Mouse (Mus musculus) intestine, embryonic 16.5 days (tissue): Measurements from ENCODE around the gene Zfp207. TPM values are rescaled to one million over a fixed set of nuclear protein-coding genes. Genes with fewer than 3 reads are reported as not detected.
"Not testable (repeated sequence)": the region's sequence is repeated elsewhere in the genome, so short reads cannot be mapped to it uniquely, and the experiment has no call there.

Experiments
- ATAC-seq: fragments of 200-750 bp; cut with Nextera tagmentation; 2 replicates; pipeline ENCODE4 v1.8.0; 2017; ENCODE audit warnings: moderate TSS enrichment, moderate library complexity
- H3K27ac ChIP-seq: fragments of 300-500 bp; sonication (generic); 2 replicates; pipeline ENCODE4 v1.5.1; 2014; ENCODE audit warnings: mild to moderate bottlenecking, low read length
- H3K27me3 ChIP-seq: fragments of 300-500 bp; sonication (generic); replicated peaks from 2 replicates; pipeline ENCODE4 v1.6.1; 2014; ENCODE audit warnings: low read length, control low read depth, mixed read lengths; ENCODE audit not compliant: control insufficient read depth, insufficient read depth
- H3K36me3 ChIP-seq: fragments of 300-500 bp; sonication (generic); 2 replicates; pipeline ENCODE4 v1.6.1; 2014; ENCODE audit warnings: low read length, control low read depth; ENCODE audit not compliant: control insufficient read depth, insufficient read depth
- H3K4me1 ChIP-seq: fragments of 300-500 bp; sonication (generic); 2 replicates; pipeline ENCODE4 v1.6.1; 2014; ENCODE audit warnings: low read length, control low read depth, mixed read lengths; ENCODE audit not compliant: control insufficient read depth, insufficient read depth
- H3K4me2 ChIP-seq: fragments of 300-500 bp; sonication (generic); 2 replicates; pipeline ENCODE4 v1.6.1; 2014; ENCODE audit warnings: low read depth, low read length, control low read depth
- H3K4me3 ChIP-seq: fragments of 300-500 bp; sonication (generic); 2 replicates; pipeline ENCODE4 v1.5.1; 2014; ENCODE audit warnings: mild to moderate bottlenecking, low read length
- H3K9ac ChIP-seq: fragments of 300-500 bp; sonication (generic); 2 replicates; pipeline ENCODE4 v1.6.1; 2014; ENCODE audit warnings: low read depth, low read length
- H3K9me3 ChIP-seq: fragments of 300-500 bp; sonication (generic); 2 replicates; pipeline ENCODE4 v1.6.1; 2016; ENCODE audit warnings: low read length, control low read depth; ENCODE audit not compliant: control insufficient read depth
- whole genome bisulfite sequencing: fragments of 180-500 bp; shearing (Covaris S2); extraction: QIAGEN DNeasy Blood & Tissue Kit; methylation state at CpG from one replicate; pipeline ENCODE4 v1.1.7; 2014; 5-methylcytosine and 5-hydroxymethylcytosine counted together
- polyA plus RNA-seq: library from polyadenylated mRNA; unstranded; fragments of >200 nt; fragmentation: Nextera tagmentation; extraction: Ambion mirVana; gene quantifications from 2 replicates; pipeline ENCODE4 v1.2.1, GENCODE M21; 2015

The Zfp207 gene
- polyA plus RNA-seq, 1 experiment from 2014 or later, result 172 TPM

- no peak overlapping the region for H3K4me3 ChIP-seq
- ATAC-seq, result no peak
- WGBS, result 58% methylated on average over 5 of the region's 5 CpGs
Measured at GRCm38 (mm10) chr11:80425247-80425778, 42.2 kb downstream of the Zfp207 start.

DNA sequence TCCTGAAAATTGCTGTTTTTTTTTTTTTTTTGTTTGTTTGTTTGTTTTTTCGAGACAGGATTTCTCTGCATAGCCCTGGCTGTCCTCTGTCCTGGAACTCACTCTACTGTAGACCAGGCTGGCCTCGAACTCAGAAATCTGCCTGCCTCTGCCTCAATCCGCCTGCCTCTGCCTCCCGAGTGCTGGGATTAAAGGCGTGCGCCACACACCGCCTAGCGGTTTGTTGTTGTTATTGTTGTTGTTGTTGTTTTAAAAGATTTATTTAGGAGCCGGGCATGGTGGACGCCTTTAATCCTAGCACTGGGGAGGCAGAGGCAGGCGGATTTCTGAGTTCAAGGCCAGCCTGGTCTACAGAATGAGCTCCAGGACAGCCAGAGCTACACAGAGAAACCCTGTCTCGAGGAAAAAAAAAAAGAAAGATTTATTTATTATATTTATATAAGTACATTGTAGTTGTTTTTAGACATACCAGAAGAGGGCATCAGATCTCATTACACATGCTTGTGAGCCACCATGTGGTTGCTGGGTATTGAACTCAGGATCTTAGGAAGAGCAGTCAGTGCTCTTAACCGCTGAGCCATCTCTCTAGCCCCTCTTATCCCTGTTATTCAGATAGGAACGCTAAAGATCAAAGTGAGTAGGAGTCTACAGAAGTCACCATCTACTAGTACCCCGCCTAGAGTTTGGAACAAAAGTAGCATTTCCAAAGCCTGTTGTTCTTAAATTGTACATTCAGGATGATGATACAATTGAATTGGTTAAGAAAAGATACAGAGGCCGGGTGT lies 43.1 kb downstream of the Zfp207 start:
- ATAC-seq, H3K27ac ChIP-seq, H3K27me3 ChIP-seq, H3K9ac ChIP-seq, H3K4me3 ChIP-seq, H3K9me3 ChIP-seq, H3K4me2 ChIP-seq, H3K36me3 ChIP-seq: not testable (repeated sequence)
- H3K4me1 ChIP-seq, result peaks cover 10% of the 10 kb centered on the region
- WGBS, result 80% methylated on average over 16 of the region's 16 CpGs

More at GRCm38 (mm10) chr11:80425247-80425778, 42.2 kb downstream of the Zfp207 start:
- no peak overlapping the region for H3K9ac ChIP-seq
- peaks cover 9% of the 10 kb centered on the region for H3K4me1 ChIP-seq
- H3K27ac ChIP-seq, result no peak overlapping the region
- no peaks in the 10 kb centered on the region for H3K27me3 ChIP-seq
- H3K36me3 ChIP-seq, result no peaks in the 10 kb centered on the region
- H3K4me2 ChIP-seq, result no peak overlapping the region
- no peaks in the 10 kb centered on the region for H3K9me3 ChIP-seq

DNA sequence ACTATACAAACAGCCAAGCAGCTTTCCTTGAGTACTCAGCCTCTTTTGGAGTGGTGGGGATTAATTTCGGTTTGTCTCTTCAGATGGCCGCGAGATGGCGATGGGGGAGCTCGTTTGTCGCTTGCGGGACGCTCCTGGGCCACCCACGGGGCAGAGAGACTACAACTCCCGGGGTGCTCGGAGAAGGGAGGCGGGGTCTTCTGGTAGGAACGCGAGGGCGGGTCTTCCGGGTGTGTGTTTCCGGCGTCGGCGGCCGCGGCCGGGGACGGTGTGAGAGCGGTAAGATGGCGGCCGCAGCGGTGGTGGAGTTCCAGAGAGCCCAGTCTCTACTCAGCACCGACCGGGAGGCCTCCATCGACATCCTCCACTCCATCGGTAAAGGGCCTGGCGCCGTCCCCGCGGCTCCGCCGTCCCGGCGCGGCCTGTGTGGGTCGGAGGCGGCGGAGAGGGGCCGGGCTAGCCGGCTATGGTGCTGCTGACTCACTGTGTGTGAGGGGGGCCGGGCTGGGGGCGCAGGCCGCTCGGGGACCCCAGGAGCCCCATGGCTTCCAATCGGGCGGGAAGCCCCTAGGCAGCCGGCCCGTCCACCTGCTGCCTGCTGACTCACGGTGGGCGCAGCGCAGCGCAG lies 45.4 kb downstream of the Zfp207 start, which contains the start of gene Psmd11:
Psmd11 (plus strand) TSS at position 235 of the 628 bp plus-strand sequence.
- Histone ChIP-seq H3K9me3 (no peaks in the 10 kb centered on the region), H3K27me3 (no peaks in the 10 kb centered on the region), H3K4me2 (peak within 1 kb of the TSS; percentile 67), H3K4me3 (peak within 1 kb of the TSS; percentile 98), H3K36me3 (peaks cover 6% of the 10 kb centered on the region; the same call in 1 of the 2 replicates), H3K9ac (peak within 1 kb of the TSS; percentile 91), H3K27ac (peak within 1 kb of the TSS; percentile 64), H3K4me1 (peaks cover 10% of the 10 kb centered on the region)
- peak; percentile 100 for ATAC-seq
- under 1% methylated on average over 55 of the region's 58 CpGs for WGBS

GRCm38 (mm10) chr11:80429009-80429475 lies 46.0 kb downstream of the Zfp207 start:
- Histone ChIP-seq H3K9ac (peak overlapping the region; percentile 91), H3K4me2 (peak overlapping the region; percentile 67), H3K27me3 (no peaks in the 10 kb centered on the region), H3K27ac (peak overlapping the region; percentile 64), H3K4me1 (peaks cover 10% of the 10 kb centered on the region), H3K9me3 (no peaks in the 10 kb centered on the region), H3K4me3 (peak overlapping the region; percentile 98), H3K36me3 (peaks cover 6% of the 10 kb centered on the region; the same call in 1 of the 2 replicates)
- ATAC-seq, result no peak; the same call in none of the 2 replicates
- under 1% methylated on average over 35 of the region's 37 CpGs for WGBS

- peaks cover 6% of the 10 kb centered on the region; the same call in 1 of the 2 replicates for H3K36me3 ChIP-seq
- H3K9me3 ChIP-seq, result no peaks in the 10 kb centered on the region
- H3K27ac ChIP-seq, result no peak overlapping the region
- H3K4me1 ChIP-seq, result peaks cover 10% of the 10 kb centered on the region
- ATAC-seq, result no peak
- WGBS, result 55% methylated on average over 14 of the region's 14 CpGs
- H3K9ac ChIP-seq, result peak overlapping the region; percentile 91
- H3K4me2 ChIP-seq, result peak overlapping the region; percentile 67
- H3K4me3 ChIP-seq, result peak overlapping the region; percentile 98
- H3K27me3 ChIP-seq, result no peaks in the 10 kb centered on the region
Measured at GRCm38 (mm10) chr11:80429500-80430166, 46.6 kb downstream of the Zfp207 start.

DNA sequence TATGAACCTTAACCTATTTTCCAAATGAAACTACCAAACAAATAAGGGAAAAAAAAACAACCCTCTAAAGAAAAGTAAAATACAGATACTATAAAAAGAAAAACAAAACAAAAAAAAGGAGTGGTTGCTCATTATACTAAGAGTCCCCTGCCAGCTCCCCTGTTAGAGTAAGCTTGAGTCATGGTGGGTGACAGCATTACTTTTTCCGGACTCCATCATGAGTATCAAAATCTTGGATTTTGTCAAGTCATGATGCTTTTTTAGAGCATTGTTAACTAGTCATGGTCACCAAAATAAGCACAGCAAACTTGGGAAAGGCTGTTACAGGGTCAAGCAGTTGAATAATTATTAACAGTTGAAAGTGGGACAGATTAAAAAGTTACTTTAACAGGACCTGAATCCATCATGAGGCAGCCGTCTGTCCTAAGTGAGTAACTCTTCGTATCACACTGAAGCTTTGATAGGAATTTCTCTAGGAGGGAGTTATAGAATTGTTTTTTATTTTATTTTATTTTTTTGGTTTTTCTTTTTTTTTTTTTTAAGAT lies 47.4 kb downstream of the Zfp207 start:
- 85% methylated on average over 3 of the region's 3 CpGs for WGBS
- no peak for ATAC-seq
- no peaks in the 10 kb centered on the region for H3K27me3 ChIP-seq
- H3K4me2 ChIP-seq, result no peak overlapping the region
- no peak overlapping the region for H3K27ac ChIP-seq
- H3K4me1 ChIP-seq, result peaks cover 10% of the 10 kb centered on the region
- no peak overlapping the region for H3K4me3 ChIP-seq
- H3K9ac ChIP-seq, result no peak overlapping the region
- no peaks in the 10 kb centered on the region for H3K9me3 ChIP-seq
- peaks cover 6% of the 10 kb centered on the region; the same call in 1 of the 2 replicates for H3K36me3 ChIP-seq

DNA sequence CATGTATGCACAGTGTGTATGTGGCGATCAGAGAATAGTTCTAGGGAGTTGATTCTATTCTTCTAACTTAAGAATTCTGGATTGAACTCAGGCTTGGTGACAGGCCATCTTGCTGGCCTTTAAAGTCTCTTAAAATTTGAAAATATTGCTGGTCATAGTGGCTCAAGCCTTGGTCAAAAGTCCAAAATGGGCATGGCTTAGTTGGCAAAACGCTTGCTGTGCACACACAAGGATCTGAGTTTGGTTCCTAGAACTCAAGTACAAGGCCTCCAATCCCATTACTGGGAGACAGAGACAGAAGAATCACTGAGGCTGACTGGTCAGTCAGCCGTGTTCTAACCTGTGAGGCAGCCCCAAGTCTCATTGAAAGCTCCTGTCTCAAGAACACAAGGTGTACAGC lies 63.8 kb downstream of the Zfp207 start:
- H3K27me3 ChIP-seq, result no peaks in the 10 kb centered on the region
- 89% methylated on average over 3 of the region's 3 CpGs for WGBS
- no peak overlapping the region for H3K27ac ChIP-seq
- no peak overlapping the region for H3K4me3 ChIP-seq
- ATAC-seq, result no peak
- no peaks in the 10 kb centered on the region for H3K9me3 ChIP-seq
- H3K9ac ChIP-seq, result no peak overlapping the region
- peaks cover 5% of the 10 kb centered on the region; the same call in 1 of the 2 replicates for H3K36me3 ChIP-seq
- H3K4me1 ChIP-seq, result no peaks in the 10 kb centered on the region
- H3K4me2 ChIP-seq, result no peak overlapping the region

- WGBS, result 92% methylated on average over 2 of the region's 2 CpGs
Measured at GRCm38 (mm10) chr11:80449859-80450258, 66.8 kb downstream of the Zfp207 start.

More at GRCm38 (mm10) chr11:80449859-80450258, 66.8 kb downstream of the Zfp207 start:
- Histone ChIP-seq H3K27ac (no peak overlapping the region), H3K9me3 (no peaks in the 10 kb centered on the region), H3K4me2 (no peak overlapping the region), H3K4me1 (no peaks in the 10 kb centered on the region), H3K36me3 (peaks cover 8% of the 10 kb centered on the region), H3K27me3 (no peaks in the 10 kb centered on the region), H3K9ac (no peak overlapping the region), H3K4me3 (no peak overlapping the region)
- no peak for ATAC-seq
